Mouse (Mus musculus): ENCODE data around the gene Prdm2.

DNA sequence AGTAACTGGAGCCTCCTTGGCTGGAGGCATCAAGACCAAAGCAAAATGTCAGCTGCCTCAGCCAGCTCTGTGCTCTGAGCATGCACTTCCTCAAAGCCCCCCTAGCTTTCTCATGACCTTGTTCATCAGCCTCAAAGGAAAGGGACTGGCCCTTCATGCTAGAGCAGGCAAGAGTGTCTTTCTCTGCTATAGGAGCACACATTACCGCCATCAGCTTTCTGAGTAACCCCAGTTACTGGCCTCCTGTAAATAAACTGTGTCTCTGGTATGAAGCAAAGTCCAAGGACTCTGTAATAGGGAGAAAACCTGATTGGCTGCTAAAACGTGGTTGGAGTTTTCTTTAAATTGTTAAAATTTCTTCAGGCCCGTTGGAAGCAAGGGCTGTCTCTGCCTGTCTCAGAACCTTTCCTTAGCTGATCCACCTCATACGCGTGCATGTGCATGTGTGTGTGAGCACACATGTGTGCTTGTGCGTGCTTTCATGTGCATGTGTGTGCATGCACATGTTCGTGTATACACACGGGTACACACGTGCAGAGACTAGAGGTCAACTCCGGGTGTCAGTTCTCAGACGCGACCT, 153.9 kb downstream of the Prdm2 start:
- no peak for TF ChIP-seq HCFC1 (IDR thresholded peaks at IDR 0.05; ENCODE audit: borderline replicate concordance, insufficient read depth, low read length)
- no peak for TF ChIP-seq ZC3H11A (IDR thresholded peaks at IDR 0.05; ENCODE audit: borderline replicate concordance, low read depth, low read length)
- no peak for TF ChIP-seq ZNF384 (IDR thresholded peaks at IDR 0.05; ENCODE audit: low read depth, low read length)
- no peak for TF ChIP-seq MAFK (IDR thresholded peaks at IDR 0.05; ENCODE audit: insufficient read depth, low read depth, low read length)
